Mouse (Mus musculus): ENCODE data around the gene Abca12. TPM values are rescaled to one million over a fixed set of nuclear protein-coding genes. Genes with fewer than 3 reads are reported as not detected.

The Abca12 gene
- total and polyA plus RNA-seq, 3 experiments, result 0.68 to 5.2 (median 3.2) TPM

- Histone ChIP-seq H3K79me2 (replicated peaks; ENCODE audit: control insufficient read depth, insufficient read depth, low read length) (no peaks in the 10 kb centered on the region), H3K4me3 (no peak overlapping the region), H3K27me3 (ENCODE audit: control insufficient read depth, insufficient read depth, low read length) (no peaks in the 10 kb centered on the region), H3K4me1 (ENCODE audit: control insufficient read depth, insufficient read depth, low read length) (no peaks in the 10 kb centered on the region), H3K9ac (ENCODE audit: low read depth, low read length) (no peak overlapping the region), H3K36me3 (ENCODE audit: control insufficient read depth, insufficient read depth, low read length) (no peaks in the 10 kb centered on the region), H3K27ac (no peak overlapping the region)
- TF ChIP-seq CTCF (IDR thresholded peaks at IDR 0.05), result no peak
- intact Hi-C loops (cut with DNase I), result no loop called here
- DNase-seq, result no peak
- WGBS, result 93% methylated on average over 1 of the region's 1 CpGs
These were observed 220.8 kb downstream of the Abca12 start for GRCm38 (mm10) chr1:71193931-71194330.

Other genes starting within 250 kb of the Abca12 start
- 10 to 100 TPM; 21.5 to 23.3 TPM for gene Atic, start 142.2 kb upstream of the Abca12 start, total RNA-seq (2021)
- 15.3 and 21.8 TPM in 2 replicates for gene Atic, start 142.2 kb upstream of the Abca12 start, polyA plus RNA-seq (2012; rRNA removed)
- gene Fn1, start 238.3 kb upstream of the Abca12 start, total RNA-seq (2021), result 10 to 100 TPM; 58.2 to 95.9 TPM
- 40.5 and 50.6 TPM in 2 replicates for gene Fn1, start 238.3 kb upstream of the Abca12 start, polyA plus RNA-seq (2012; rRNA removed)

Data from heart, adult 2 months (tissue).